Mouse (Mus musculus) embryonic facial prominence, embryonic 11.5 days (tissue): Measurements from ENCODE around the gene Rtkn2. TPM values are rescaled to one million over a fixed set of nuclear protein-coding genes. Genes with fewer than 3 reads are reported as not detected.

Experiments used
- ATAC-seq: fragments of 200-750 bp; cut with Nextera tagmentation; replicated peaks from 2 replicates; pipeline ENCODE4 v1.8.0; 2017; ENCODE audit warnings: low read depth; ENCODE audit not compliant: insufficient number of reproducible peaks, low FRiP score, low TSS enrichment
- DNase-seq: peaks from one replicate; pipeline ENCODE4 v3.0.0-alpha.2; 2015; ENCODE audit warnings: low spot score
- H3K27ac ChIP-seq: fragments of 300-500 bp; sonication (generic); replicated peaks from 2 replicates; pipeline ENCODE4 v1.5.1; 2014; ENCODE audit warnings: mild to moderate bottlenecking, low read depth, low read length, control low read depth
- H3K27me3 ChIP-seq: fragments of 300-500 bp; sonication (generic); 2 replicates; pipeline ENCODE4 v1.6.1; 2014; ENCODE audit warnings: mild to moderate bottlenecking, low read length, moderate library complexity, mixed read lengths; ENCODE audit not compliant: control insufficient read depth, insufficient read depth
- H3K36me3 ChIP-seq: fragments of 300-500 bp; sonication (generic); replicated peaks from 2 replicates; pipeline ENCODE4 v1.6.1; 2014; ENCODE audit warnings: low read depth, mild to moderate bottlenecking, low read length, moderate library complexity, mixed read lengths; ENCODE audit not compliant: control insufficient read depth, insufficient read depth
- H3K4me1 ChIP-seq: fragments of 300-500 bp; sonication (generic); 2 replicates; pipeline ENCODE4 v1.6.1; 2014; ENCODE audit warnings: low read length, mixed read lengths; ENCODE audit not compliant: control insufficient read depth, insufficient read depth
- H3K4me2 ChIP-seq: fragments of 300-500 bp; sonication (generic); 2 replicates; pipeline ENCODE4 v1.6.1; 2014; ENCODE audit warnings: low read depth, mild to moderate bottlenecking, control low read depth, low read length, moderate library complexity
- H3K4me3 ChIP-seq: fragments of 300-500 bp; sonication (generic); 2 replicates; pipeline ENCODE4 v1.5.1; 2014; ENCODE audit warnings: low read depth, low read length, control low read depth
- H3K9ac ChIP-seq: fragments of 300-500 bp; sonication (generic); replicated peaks from 2 replicates; pipeline ENCODE4 v1.6.1; 2014; ENCODE audit warnings: mild to moderate bottlenecking, control low read depth, low read length
- H3K9me3 ChIP-seq: fragments of 300-500 bp; sonication (generic); replicated peaks from 2 replicates; pipeline ENCODE4 v1.6.1; 2016; ENCODE audit warnings: mild to moderate bottlenecking, low read length, inconsistent platforms, mixed read lengths; ENCODE audit not compliant: control insufficient read depth
- WGBS: fragments of 180-500 bp; shearing (Covaris S2); extraction: QIAGEN DNeasy Blood & Tissue Kit; methylation state at CpG from one replicate; pipeline ENCODE4 v1.1.7; 2014; 5-methylcytosine and 5-hydroxymethylcytosine counted together
- polyA plus RNA-seq: library from polyadenylated mRNA; unstranded; fragments of >200 nt; fragmentation: Nextera tagmentation; extraction: Ambion mirVana; gene quantifications from 2 replicates; pipeline ENCODE4 v1.2.1, GENCODE M21; 2014

Rtkn2 gene
- polyA plus RNA-seq, 1 experiment from 2014 or later: 14.2 TPM

DNA sequence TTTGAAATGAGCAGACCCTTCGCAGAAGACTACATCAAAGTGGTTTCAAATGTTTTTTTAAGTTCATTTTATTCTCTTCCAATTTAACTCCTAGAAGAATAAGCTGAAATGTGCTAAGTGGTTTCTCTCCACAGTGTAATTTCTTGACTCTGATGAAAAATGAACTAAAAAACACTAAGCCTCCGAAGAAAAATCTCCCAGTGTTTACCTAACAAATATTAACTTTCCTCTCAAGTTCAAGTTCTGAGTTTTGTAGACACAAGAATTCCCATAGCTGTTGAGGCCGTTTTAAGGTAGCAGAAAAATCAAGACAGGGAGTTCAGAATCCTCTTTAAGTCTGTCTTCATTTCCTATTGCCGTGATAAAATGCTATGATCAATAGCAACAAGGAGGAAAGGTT, 27.7 kb upstream of the Rtkn2 start:
- Histone ChIP-seq H3K9ac (no peak overlapping the region), H3K4me3 (no peak overlapping the region), H3K9me3 (no peaks in the 10 kb centered on the region), H3K36me3 (no peaks in the 10 kb centered on the region), H3K4me2 (no peak overlapping the region), H3K27me3 (no peaks in the 10 kb centered on the region), H3K4me1 (no peaks in the 10 kb centered on the region), H3K27ac (no peak overlapping the region)
- no peak for ATAC-seq
- WGBS: 77% methylated on average over 4 of the region's 4 CpGs
- no peak for DNase-seq

DNA sequence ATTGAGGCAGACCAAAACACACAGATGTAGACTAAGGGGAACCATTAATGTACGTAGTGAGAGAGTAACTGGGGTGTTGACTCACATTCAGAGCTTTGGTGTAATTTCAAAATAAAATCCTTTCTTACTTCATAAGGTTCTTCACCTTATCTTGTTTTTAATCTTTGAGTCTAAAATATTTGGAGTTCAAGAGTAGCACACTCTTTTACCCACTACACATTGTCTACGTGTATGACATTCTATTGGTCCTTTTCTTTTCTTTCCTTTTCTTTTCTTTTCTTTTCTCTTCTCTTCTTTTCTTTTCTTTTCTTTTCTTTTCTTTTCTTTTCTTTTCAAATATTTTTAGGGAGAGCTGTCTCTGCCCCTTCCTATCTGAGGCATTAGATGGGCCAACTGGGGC, 23.4 kb upstream of the Rtkn2 start:
- Histone ChIP-seq H3K4me2 (no peak overlapping the region), H3K27me3 (no peaks in the 10 kb centered on the region), H3K9me3 (no peaks in the 10 kb centered on the region), H3K4me1 (no peaks in the 10 kb centered on the region), H3K36me3 (no peaks in the 10 kb centered on the region), H3K9ac (no peak overlapping the region), H3K27ac (no peak overlapping the region), H3K4me3 (no peak overlapping the region)
- DNase-seq: no peak
- WGBS: 90% methylated on average over 2 of the region's 2 CpGs
- ATAC-seq: no peak

- Histone ChIP-seq H3K27ac (no peak overlapping the region), H3K4me1 (no peaks in the 10 kb centered on the region), H3K27me3 (no peaks in the 10 kb centered on the region), H3K36me3 (no peaks in the 10 kb centered on the region), H3K9ac (no peak overlapping the region), H3K4me2 (no peak overlapping the region), H3K9me3 (no peaks in the 10 kb centered on the region), H3K4me3 (no peak overlapping the region)
- ATAC-seq (no peak), DNase-seq (no peak)
- WGBS: 69% methylated on average over 3 of the region's 3 CpGs
These were observed 19.4 kb upstream of the Rtkn2 start for GRCm38 (mm10) chr10:67959982-67960381.

- Histone ChIP-seq H3K27ac (no peak overlapping the region), H3K9ac (no peak overlapping the region), H3K4me3 (no peak overlapping the region), H3K27me3 (no peaks in the 10 kb centered on the region), H3K36me3 (no peaks in the 10 kb centered on the region), H3K4me2 (no peak overlapping the region), H3K4me1 (no peaks in the 10 kb centered on the region), H3K9me3 (no peaks in the 10 kb centered on the region)
- WGBS: 37% methylated on average over 10 of the region's 10 CpGs
- no peak for ATAC-seq
- no peak for DNase-seq
These were observed 16.9 kb upstream of the Rtkn2 start for GRCm38 (mm10) chr10:67962496-67962895.

DNA sequence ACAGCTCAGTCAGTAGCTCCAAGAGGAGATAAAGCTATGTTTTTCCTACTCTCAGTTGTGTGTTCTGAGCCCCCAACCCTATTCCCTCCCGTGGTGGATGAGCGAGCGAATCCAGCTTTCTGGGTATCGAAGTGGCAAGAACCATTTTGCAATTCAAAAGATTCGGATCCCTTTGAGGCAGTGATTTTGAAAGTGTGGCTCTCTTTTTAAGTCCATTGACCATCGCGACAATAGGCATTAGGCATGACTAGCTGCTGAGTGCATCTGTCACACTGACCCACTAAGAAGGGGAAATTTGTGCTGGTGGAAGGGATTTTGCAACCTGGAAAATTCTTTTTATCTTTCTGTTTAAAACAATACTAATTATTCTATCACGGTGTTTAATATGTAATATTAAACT, 15.3 kb upstream of the Rtkn2 start:
- no peak for DNase-seq
- WGBS: 60% methylated on average over 8 of the region's 8 CpGs
- Histone ChIP-seq H3K4me1 (no peaks in the 10 kb centered on the region), H3K9ac (no peak overlapping the region), H3K36me3 (no peaks in the 10 kb centered on the region), H3K27me3 (no peaks in the 10 kb centered on the region), H3K27ac (no peak overlapping the region), H3K4me3 (no peak overlapping the region), H3K9me3 (no peaks in the 10 kb centered on the region), H3K4me2 (no peak overlapping the region)
- ATAC-seq: no peak

DNA sequence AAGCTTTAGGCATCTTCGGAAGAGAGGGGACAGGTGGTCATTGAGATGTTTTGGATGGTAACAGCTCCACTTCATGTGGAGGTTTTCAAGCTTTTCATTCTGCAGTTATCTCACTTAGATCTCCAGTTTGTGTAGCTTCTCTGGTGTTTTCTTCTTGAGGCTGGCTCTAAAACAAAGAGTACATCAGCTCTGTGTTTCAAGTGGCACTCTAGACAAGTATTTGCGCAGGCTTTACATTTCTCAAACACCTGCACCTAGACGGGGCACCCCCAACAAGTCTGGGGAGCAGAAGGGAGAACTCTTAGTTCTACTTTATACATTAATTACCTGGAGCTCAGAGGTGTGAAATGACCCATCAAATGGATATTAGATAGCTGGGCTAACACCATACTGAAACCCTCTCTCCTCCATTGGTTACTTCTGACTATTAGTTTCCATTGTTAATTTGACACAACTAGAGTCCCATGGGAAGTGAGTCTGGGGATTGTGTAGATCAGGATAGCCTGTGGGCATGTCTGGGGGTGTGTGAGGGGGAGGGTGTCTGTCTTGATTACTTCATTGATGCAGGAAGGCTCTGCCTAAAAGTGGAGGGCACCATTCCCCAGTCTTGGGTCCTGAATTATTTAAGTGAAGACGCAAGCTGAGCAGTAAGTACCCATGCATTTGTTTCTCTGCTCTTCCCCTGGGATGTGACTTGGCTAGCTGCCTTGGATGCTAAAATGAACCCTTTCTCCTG, 14.0 kb upstream of the Rtkn2 start:
- DNase-seq: no peak
- Histone ChIP-seq H3K9me3 (no peaks in the 10 kb centered on the region), H3K27ac (no peak overlapping the region), H3K36me3 (no peaks in the 10 kb centered on the region), H3K4me2 (no peak overlapping the region), H3K9ac (no peak overlapping the region), H3K4me3 (no peak overlapping the region), H3K27me3 (no peaks in the 10 kb centered on the region), H3K4me1 (no peaks in the 10 kb centered on the region)
- ATAC-seq: no peak
- WGBS: 76% methylated on average over 4 of the region's 4 CpGs

- H3K36me3 ChIP-seq: no peaks in the 10 kb centered on the region
- no peaks in the 10 kb centered on the region for H3K27me3 ChIP-seq
- no peak overlapping the region for H3K4me2 ChIP-seq
- WGBS: 33% methylated on average over 6 of the region's 6 CpGs
- no peaks in the 10 kb centered on the region for H3K4me1 ChIP-seq
- DNase-seq: no peak
- no peak overlapping the region for H3K4me3 ChIP-seq
- no peak for ATAC-seq
- no peaks in the 10 kb centered on the region for H3K9me3 ChIP-seq
- no peak overlapping the region for H3K27ac ChIP-seq
- no peak overlapping the region for H3K9ac ChIP-seq
These were observed 13.3 kb upstream of the Rtkn2 start for GRCm38 (mm10) chr10:67966102-67966501.

GRCm38 (mm10) chr10:67966983-67967382, 12.4 kb upstream of the Rtkn2 start:
- ATAC-seq: no peak
- Histone ChIP-seq H3K9me3 (no peaks in the 10 kb centered on the region), H3K4me1 (no peaks in the 10 kb centered on the region), H3K4me2 (no peak overlapping the region), H3K36me3 (no peaks in the 10 kb centered on the region), H3K27me3 (no peaks in the 10 kb centered on the region), H3K9ac (no peak overlapping the region), H3K4me3 (no peak overlapping the region), H3K27ac (no peak overlapping the region)
- DNase-seq: no peak
- WGBS: 75% methylated on average over 2 of the region's 2 CpGs
